Comparison of ENCODE assay signal across 12 mouse cellular contexts in the genomic region with DNA sequence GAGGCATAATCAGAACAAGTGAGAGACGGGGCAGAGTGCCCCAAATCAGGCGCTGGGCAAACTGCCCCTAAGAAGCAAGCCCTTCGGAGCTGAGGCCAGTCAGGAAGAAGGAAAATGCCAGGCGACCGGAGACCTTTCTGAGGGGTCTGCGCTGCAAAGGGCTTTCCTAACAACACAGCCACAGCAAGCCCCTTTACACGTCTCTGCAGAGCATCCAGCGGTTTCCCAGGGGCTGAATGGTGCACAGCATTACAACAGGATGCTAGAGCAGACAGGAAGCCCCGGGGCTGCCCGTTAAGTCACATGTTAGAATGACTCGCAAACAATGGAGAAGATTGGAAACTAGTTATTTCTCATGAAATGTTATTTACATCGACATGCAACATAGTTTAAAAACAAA. TPM values are rescaled to one million over a fixed set of nuclear protein-coding genes. Genes with fewer than 3 reads are reported as not detected.
DNase-seq lines count a peak whose midpoint lies in the region; ATAC-seq lines count a peak whose summit lies in the region.
"Had no signal": no experiment of that assay in that cellular context is flagged by ENCODE, and none has a peak within 500 bp of the region (broad histone marks: within the 10 kb centered on the region; RNA-seq: fewer than 3 reads in every experiment).

No protein-coding gene starts in this region.

- H3K4me2 ChIP-seq in heart, embryonic 16.5 days (ENCODE audit: low read depth, low read length) = no peak overlapping the region
- no peak overlapping the region for H3K4me2 ChIP-seq in midbrain, embryonic 14.5 days (ENCODE audit: low read length)
- no peak overlapping the region for H3K4me2 ChIP-seq in midbrain, embryonic 16.5 days (ENCODE audit: low read length)
- H3K4me2 ChIP-seq: liver, embryonic 13.5 days; midbrain, embryonic 12.5 days had no signal

- H3K36me3 ChIP-seq in heart, embryonic 16.5 days (ENCODE audit: control insufficient read depth, insufficient read depth) = peaks cover 5% of the 10 kb centered on the region; the same call in 1 of the 2 replicates
- no peaks in the 10 kb centered on the region for H3K36me3 ChIP-seq in midbrain, embryonic 14.5 days (ENCODE audit: control insufficient read depth, insufficient read depth, low read length)
- no peaks in the 10 kb centered on the region for H3K36me3 ChIP-seq in midbrain, embryonic 16.5 days (ENCODE audit: control insufficient read depth, insufficient read depth, low read length)
- peaks cover 17% of the 10 kb centered on the region for H3K36me3 ChIP-seq in limb, embryonic 10.5 days
- H3K36me3 ChIP-seq: midbrain, embryonic 12.5 days had no signal

- no peaks in the 10 kb centered on the region; the same call in 1 of the 2 replicates for H3K9me3 ChIP-seq in heart, embryonic 16.5 days (replicated peaks; ENCODE audit: control insufficient read depth, low read length)
- H3K9me3 ChIP-seq in midbrain, embryonic 14.5 days (ENCODE audit: control insufficient read depth, low read length) = no peaks in the 10 kb centered on the region
- no peaks in the 10 kb centered on the region; the same call in 1 of the 2 replicates for H3K9me3 ChIP-seq in midbrain, embryonic 16.5 days (replicated peaks; ENCODE audit: control insufficient read depth, low read length, poor library complexity, severe bottlenecking)
- no peaks in the 10 kb centered on the region for H3K9me3 ChIP-seq in limb, embryonic 10.5 days (replicated peaks)
- H3K9me3 ChIP-seq: liver, embryonic 13.5 days had no signal

- no peak overlapping the region for H3K9ac ChIP-seq in heart, embryonic 16.5 days (ENCODE audit: low read length)
- no peak overlapping the region for H3K9ac ChIP-seq in midbrain, embryonic 14.5 days (replicated peaks; ENCODE audit: low read length)
- no peak overlapping the region for H3K9ac ChIP-seq in midbrain, embryonic 16.5 days (ENCODE audit: low read depth, low read length)
- H3K9ac ChIP-seq: liver, embryonic 13.5 days; midbrain, embryonic 12.5 days had no signal

- H3K4me3 ChIP-seq in heart, embryonic 16.5 days (ENCODE audit: low read length) = no peak overlapping the region
- no peak overlapping the region for H3K4me3 ChIP-seq in midbrain, embryonic 14.5 days (replicated peaks; ENCODE audit: low read depth, low read length)
- no peak overlapping the region for H3K4me3 ChIP-seq in midbrain, embryonic 16.5 days (ENCODE audit: low read depth, low read length)
- no peak overlapping the region for H3K4me3 ChIP-seq in limb, embryonic 10.5 days
- H3K4me3 ChIP-seq: liver, embryonic 13.5 days; midbrain, embryonic 12.5 days had no signal

- peaks cover 9% of the 10 kb centered on the region for H3K4me1 ChIP-seq in heart, embryonic 16.5 days (ENCODE audit: control insufficient read depth, insufficient read depth, low read length)
- no peaks in the 10 kb centered on the region for H3K4me1 ChIP-seq in midbrain, embryonic 14.5 days (ENCODE audit: control insufficient read depth, insufficient read depth, low read length)
- H3K4me1 ChIP-seq in midbrain, embryonic 16.5 days (ENCODE audit: control insufficient read depth, insufficient read depth, low read length) = no peaks in the 10 kb centered on the region; the same call in 1 of the 2 replicates
- peaks cover 63% of the 10 kb centered on the region for H3K4me1 ChIP-seq in limb, embryonic 10.5 days
- H3K4me1 ChIP-seq: midbrain, embryonic 12.5 days had no signal

- H3K27me3 ChIP-seq in heart, embryonic 16.5 days (ENCODE audit: control insufficient read depth, insufficient read depth, low read length) = no peaks in the 10 kb centered on the region
- H3K27me3 ChIP-seq in midbrain, embryonic 14.5 days (ENCODE audit: control insufficient read depth, insufficient read depth, low read length) = no peaks in the 10 kb centered on the region
- no peaks in the 10 kb centered on the region for H3K27me3 ChIP-seq in midbrain, embryonic 16.5 days (ENCODE audit: control insufficient read depth, insufficient read depth, low read depth, low read length)
- no peaks in the 10 kb centered on the region for H3K27me3 ChIP-seq in limb, embryonic 10.5 days (ENCODE audit: low read depth, poor library complexity, severe bottlenecking)
- H3K27me3 ChIP-seq: liver, embryonic 13.5 days; midbrain, embryonic 12.5 days had no signal

- 0 out of 2 replicates have a peak overlapping the region, but pooled peaks have one; percentile 3 for H3K27ac ChIP-seq in heart, embryonic 16.5 days (ENCODE audit: low read length)
- 0 out of 2 replicates have a peak overlapping the region, but pooled peaks have one; percentile 16 for H3K27ac ChIP-seq in midbrain, embryonic 14.5 days (replicated peaks; ENCODE audit: low read depth, low read length)
- no peak overlapping the region for H3K27ac ChIP-seq in midbrain, embryonic 16.5 days (ENCODE audit: low read length)
- H3K27ac ChIP-seq in limb, embryonic 10.5 days = peak overlapping the region; percentile 77
- H3K27ac ChIP-seq: liver, embryonic 13.5 days; midbrain, embryonic 12.5 days; stomach, postnatal 0 days had no signal

- intact Hi-C loops in heart, postnatal 25 days (cut with DNase I) = no loop called here
- intact Hi-C loops in left cerebral cortex, postnatal 25 days (cut with DNase I) = no loop called here

- WGBS in heart, embryonic 16.5 days = 71% methylated on average over 12 of the region's 12 CpGs
- 84% methylated on average over 12 of the region's 12 CpGs for WGBS in midbrain, embryonic 14.5 days
- 71% methylated on average over 12 of the region's 12 CpGs for WGBS in midbrain, embryonic 16.5 days
- WGBS in limb, embryonic 10.5 days = 71% methylated on average over 12 of the region's 12 CpGs

- DNase-seq in heart, postnatal 25 days (ENCODE audit: low spot score) = no peak
- no peak for DNase-seq in midbrain, embryonic 14.5 days
- peak; percentile 56 for DNase-seq in limb, embryonic 10.5 days (ENCODE audit: low spot score)
- DNase-seq in thymus, postnatal 4 days = peak; percentile 69
- no peak for DNase-seq in left cerebral cortex, postnatal 25 days (ENCODE audit: low spot score in 2 of 2)
- no peak for DNase-seq in layer of hippocampus, postnatal 36 days
- DNase-seq: gastrocnemius, postnatal 36 days; liver, embryonic 13.5 days had no signal

- ATAC-seq in heart, embryonic 16.5 days (replicated peaks; ENCODE audit: extremely low read depth, insufficient read depth, low FRiP score) = 0 out of 2 replicates have a peak, but pooled peaks have one; percentile 35
- no peak for ATAC-seq in midbrain, embryonic 14.5 days (ENCODE audit: low FRiP score, low TSS enrichment)
- ATAC-seq in midbrain, embryonic 16.5 days = no peak

RNA-seq across cellular contexts. Expression of a gene that starts 53.5 kb away (rescaled TPM):
- 9.9 and 10.3 TPM in 2 replicates for polyA plus RNA-seq in heart, embryonic 16.5 days (2015; fragmentation: Nextera tagmentation; extraction: Ambion mirVana)
- 1 to 10 TPM; 6.6 to 6.8 TPM for total RNA-seq in heart, postnatal 25 days (2021)
- 6.0 and 9.1 TPM in 2 replicates for polyA plus RNA-seq in midbrain, embryonic 14.5 days (2014; fragmentation: Nextera tagmentation; extraction: Ambion mirVana)
- 7.6 and 10.3 TPM in 2 replicates for polyA plus RNA-seq in midbrain, embryonic 16.5 days (2015; fragmentation: Nextera tagmentation; extraction: Ambion mirVana)
- 21.8 and 23.1 TPM in 2 replicates for polyA plus RNA-seq in limb, embryonic 10.5 days (2016; fragmentation: Nextera tagmentation; extraction: Ambion mirVana)
- 1 to 10 TPM; 5.4 to 7.3 TPM for total RNA-seq in left cerebral cortex, postnatal 25 days (2021)
- total RNA-seq in layer of hippocampus, postnatal 36 days (2021) = 1 to 10 TPM; 3.5 to 3.6 TPM

Comparison
In these comparisons a context has a peak if more than half of its experiments do, and no peak if none do; other contexts are left out.
1. DNase-seq: peak in limb, embryonic 10.5 days (single experiment) and thymus, postnatal 4 days (single experiment); none in heart, postnatal 25 days (single experiment), midbrain, embryonic 14.5 days (single experiment), left cerebral cortex, postnatal 25 days (0 of 2) and layer of hippocampus, postnatal 36 days (0 of 2).